Mouse (Mus musculus): ENCODE measurements around the gene Rsc1a1.
A peak's percentile ranks its signal among the peaks of the same experiment; 100 is the strongest.

Gene Rsc1a1

DNA sequence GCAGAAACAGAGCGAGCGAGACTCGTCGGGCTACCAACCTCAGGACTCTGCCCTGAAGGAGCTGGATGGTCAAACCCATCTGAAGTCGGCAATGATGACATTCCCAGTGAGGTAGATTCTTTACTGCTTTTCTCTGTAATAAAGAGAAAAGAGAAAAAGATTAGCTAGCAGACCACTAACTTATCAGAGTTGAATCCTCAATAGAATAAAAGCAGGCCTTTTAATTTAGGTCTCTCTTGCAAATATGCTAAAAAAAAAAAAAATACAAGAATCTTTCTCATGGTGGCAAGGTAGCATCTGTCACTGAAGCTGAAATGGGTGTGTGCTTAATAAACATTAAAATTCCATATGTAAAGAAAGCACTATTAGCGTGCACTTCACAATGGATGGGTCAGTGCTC lies at the start of gene Rsc1a1:
Rsc1a1 (minus strand) TSS at position 101 of the 400 bp plus-strand sequence.
- no peak for DNase-seq

DNA sequence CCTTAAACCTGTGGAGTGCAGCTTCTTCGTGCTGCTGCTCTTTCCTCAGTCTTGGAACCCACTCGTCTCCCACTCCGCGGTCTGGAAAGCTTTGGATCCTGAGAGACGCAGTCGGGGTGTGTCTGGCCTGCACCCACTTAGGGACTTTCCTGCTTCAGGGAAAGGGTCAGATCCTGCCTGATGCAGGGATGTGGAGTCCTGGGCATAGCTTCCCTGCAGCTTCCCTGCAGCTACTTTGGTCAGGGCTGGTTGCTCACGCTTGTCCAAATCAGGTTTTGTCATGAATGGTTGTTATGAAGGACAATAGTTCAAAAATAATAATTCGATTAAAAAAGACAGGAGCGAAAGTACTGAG lies 49.8 kb upstream of the Rsc1a1 start:
- DNase-seq = no peak

DNA sequence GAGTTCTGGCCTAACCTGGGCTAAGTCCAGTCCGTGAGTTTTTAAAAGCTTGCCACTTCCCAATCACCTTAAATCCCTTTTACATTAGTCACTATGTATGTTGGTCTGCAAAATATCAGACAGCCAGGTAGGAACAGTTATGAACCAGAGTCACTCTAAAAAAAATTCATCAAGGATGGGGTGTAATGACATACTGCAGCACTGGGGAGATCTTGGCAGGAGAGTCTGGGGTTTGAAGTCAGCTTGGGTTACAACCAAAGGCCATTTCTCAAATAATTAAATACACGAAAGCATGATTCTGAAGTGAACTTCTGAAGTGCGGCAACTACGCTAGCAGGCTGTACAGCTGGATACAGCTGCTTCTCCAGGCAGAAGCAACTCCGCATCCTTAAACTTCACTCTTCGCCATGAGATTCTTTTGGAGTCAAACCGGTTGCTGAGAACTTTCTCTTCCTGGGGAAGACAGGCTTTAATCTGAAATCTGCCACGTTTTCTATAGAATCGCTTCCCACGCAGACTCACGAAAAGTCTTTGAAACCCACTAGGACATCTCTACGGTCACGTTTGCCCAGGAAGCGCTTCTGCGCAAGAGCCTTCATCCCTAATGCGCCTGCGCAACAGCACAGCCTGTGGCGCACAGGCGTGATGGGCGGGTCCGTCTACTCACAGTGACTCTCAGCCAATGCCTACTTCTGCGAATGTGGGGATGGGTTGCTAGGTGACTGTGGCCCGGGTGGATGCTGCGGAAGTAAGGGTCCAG lies 49.2 kb upstream of the Rsc1a1 start:
- peak; percentile 91 for DNase-seq

DNA sequence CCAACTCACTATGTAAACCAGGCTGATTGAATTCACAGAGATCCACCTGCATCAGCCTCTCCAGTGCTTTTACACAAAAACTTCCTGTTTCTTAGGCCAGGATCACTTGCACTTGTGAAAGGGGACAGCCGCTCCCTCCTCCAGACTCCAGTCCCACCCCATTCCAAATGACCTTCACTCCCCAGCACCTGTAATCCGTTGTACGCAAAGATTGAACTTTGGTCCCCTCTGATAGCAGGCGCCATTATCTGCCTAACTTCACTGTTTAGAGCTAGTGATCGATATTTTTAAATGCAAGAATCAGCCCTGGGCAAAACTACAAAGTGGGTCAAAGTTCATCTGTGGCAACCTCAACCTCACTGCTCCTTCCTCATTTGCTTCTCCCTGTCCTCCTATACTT lies 46.4 kb upstream of the Rsc1a1 start:
- no peak for DNase-seq

DNA sequence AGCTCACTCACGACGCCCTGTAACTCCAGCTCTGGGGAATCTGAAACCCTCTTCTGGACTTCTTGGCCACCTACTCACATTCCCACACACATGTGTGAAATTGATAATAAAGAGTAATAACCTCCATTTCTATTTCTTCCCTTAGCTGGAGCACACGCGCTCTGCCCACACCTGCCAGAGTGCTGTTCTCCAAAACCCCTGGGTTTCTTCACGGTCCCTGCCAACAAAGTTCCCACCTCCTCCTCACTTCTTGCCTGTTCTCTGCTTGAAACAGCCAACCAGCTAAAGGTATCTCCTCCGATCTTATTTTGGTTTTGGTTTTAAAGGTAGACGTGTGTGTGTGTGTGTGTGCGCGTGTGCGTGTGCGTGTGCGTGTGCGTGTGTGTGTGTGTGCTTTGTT lies 45.0 kb upstream of the Rsc1a1 start:
- DNase-seq = no peak

GRCm38 (mm10) chr4:141729266-141729665 lies 43.9 kb upstream of the Rsc1a1 start:
- no peak for DNase-seq

- no peak for DNase-seq
These were observed 40.3 kb upstream of the Rsc1a1 start for GRCm38 (mm10) chr4:141725738-141726137.

- no peak for DNase-seq
These were observed 39.9 kb upstream of the Rsc1a1 start for GRCm38 (mm10) chr4:141725277-141725676.

GRCm38 (mm10) chr4:141724594-141724993 lies 39.2 kb upstream of the Rsc1a1 start:
- DNase-seq = peak; percentile 22

- DNase-seq = no peak
These were observed 38.3 kb upstream of the Rsc1a1 start for GRCm38 (mm10) chr4:141723673-141724068.

GRCm38 (mm10) chr4:141722731-141723672 lies 37.6 kb upstream of the Rsc1a1 start, which contains the start of gene Ddi2:
TSS of gene Ddi2 (minus strand) at chr4:141723419.
- peak; percentile 93 for DNase-seq

DNA sequence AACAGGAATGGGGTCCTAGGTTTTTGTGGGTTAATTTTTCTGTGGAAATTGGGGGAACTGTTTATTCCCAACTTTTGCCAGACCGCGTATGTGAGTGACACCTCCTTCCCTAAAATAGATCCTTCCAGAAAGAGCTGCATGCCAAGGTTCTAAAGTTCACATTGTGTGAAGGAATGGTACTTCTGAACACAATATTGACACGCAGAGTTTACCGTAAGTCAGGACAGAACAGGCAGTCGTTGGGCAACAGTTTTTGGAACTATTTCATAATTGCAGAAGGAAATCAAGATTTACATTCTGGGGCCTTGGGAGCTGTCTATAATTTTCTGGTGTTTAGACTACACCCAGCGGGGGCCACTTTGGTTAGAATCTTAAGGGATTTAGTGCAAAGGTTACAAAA lies 36.6 kb upstream of the Rsc1a1 start:
- no peak for DNase-seq

GRCm38 (mm10) chr4:141720761-141721523 lies 35.5 kb upstream of the Rsc1a1 start:
- DNase-seq = no peak

DNA sequence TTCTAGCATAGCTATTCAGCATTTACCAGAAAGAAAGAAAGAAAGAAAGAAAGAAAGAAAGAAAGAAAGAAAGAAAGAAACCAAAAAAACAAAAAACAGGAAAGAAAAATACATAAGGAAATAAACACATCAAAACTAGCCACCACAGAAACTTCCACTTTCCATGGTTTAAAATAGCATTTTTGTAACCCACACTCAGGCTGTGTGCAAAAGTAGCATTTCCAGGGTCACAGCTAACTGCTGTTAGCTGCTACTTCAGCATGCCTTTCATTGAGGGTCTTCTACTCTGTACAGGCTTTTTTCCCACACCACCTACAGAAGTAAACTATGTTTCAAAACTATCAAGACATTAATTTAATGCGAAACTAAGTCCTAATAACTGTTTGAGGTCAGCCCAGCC lies 33.9 kb upstream of the Rsc1a1 start:
- DNase-seq = no peak

GRCm38 (mm10) chr4:141717633-141718032 lies 32.2 kb upstream of the Rsc1a1 start:
- DNase-seq = no peak

GRCm38 (mm10) chr4:141715027-141715426 lies 29.6 kb upstream of the Rsc1a1 start:
- DNase-seq = no peak

DNA sequence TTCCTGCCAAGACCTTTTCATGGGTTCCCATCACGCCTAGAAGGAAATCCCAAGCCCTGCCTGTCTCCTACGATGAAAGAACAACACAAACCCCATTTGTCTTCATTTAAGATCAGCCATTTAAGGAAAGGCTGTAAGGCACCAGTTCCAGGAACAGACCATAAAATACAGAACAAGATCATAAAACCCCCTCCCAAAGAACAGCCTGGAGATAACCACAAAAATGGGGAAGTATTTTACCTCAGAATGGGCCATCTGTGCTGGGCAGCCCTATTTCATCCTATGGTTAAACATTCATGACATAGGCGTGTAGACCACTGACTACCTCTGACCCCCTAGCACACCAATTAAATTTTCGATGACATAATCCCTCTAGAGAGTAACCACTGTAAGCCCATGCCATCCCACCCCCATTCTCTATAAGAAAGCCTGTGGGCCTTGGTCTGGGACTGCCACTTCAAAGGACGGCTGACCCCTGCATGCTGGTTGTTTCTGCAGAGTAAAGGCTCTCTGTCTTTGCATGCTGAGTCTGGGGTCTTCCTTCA lies 28.3 kb upstream of the Rsc1a1 start:
- no peak for DNase-seq

GRCm38 (mm10) chr4:141711250-141711649 lies 25.9 kb upstream of the Rsc1a1 start:
- DNase-seq = no peak

DNA sequence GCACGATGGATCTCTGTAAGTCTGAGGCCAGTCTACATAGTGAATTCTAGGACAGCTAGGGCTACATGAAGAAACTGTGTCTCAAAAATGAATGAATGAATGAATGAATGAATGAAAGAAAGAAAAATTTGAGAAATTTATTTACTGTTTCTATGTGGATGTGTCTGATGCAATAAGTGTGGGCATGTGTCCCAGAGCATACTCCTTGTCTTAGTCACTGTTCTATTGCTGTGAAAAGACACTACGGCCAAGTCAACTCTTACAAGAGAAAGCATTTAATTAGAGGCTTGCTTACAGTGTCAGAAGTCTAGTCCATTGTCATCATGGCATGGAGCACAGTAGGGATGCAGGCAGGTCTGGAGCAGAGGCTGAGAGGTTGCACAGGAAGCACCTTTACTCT lies 23.6 kb upstream of the Rsc1a1 start:
- DNase-seq = no peak

GRCm38 (mm10) chr4:141708005-141708404 lies 22.6 kb upstream of the Rsc1a1 start:
- DNase-seq = no peak

- no peak for DNase-seq
These were observed 19.9 kb upstream of the Rsc1a1 start for GRCm38 (mm10) chr4:141705331-141705730.

GRCm38 (mm10) chr4:141704625-141705024 lies 19.2 kb upstream of the Rsc1a1 start:
- DNase-seq = no peak

GRCm38 (mm10) chr4:141694719-141695118 lies 9.3 kb upstream of the Rsc1a1 start:
- no peak for DNase-seq
